Mouse (Mus musculus): Measurements from ENCODE around the gene Hist2h2aa2. TPM values are rescaled to one million over a fixed set of nuclear protein-coding genes. Genes with fewer than 3 reads are reported as not detected.
"Not testable (repeated sequence)": the region's sequence is repeated elsewhere in the genome, so short reads cannot be mapped to it uniquely, and the experiment has no call there.

Hist2h2aa2 gene
- polyA plus RNA-seq, 1 experiment from 2014 or later, result 57.1 TPM

- Histone ChIP-seq H3K4me3 (ENCODE audit: inconsistent target) (no peak overlapping the region), H3K79me2 (ENCODE audit: inconsistent target) (no peaks in the 10 kb centered on the region), H3K36me3 (ENCODE audit: inconsistent target) (no peaks in the 10 kb centered on the region), H3K27ac (no peak overlapping the region)
- WGBS (ENCODE audit: missing documents), result 56% methylated on average over 15 of the region's 15 CpGs
Observed at GRCm38 (mm10) chr3:96209242-96209641, 30.8 kb downstream of the Hist2h2aa2 start.

GRCm38 (mm10) chr3:96207819-96208218 lies 32.3 kb downstream of the Hist2h2aa2 start:
- H3K4me3 ChIP-seq (ENCODE audit: inconsistent target), result no peak overlapping the region
- H3K79me2 ChIP-seq (ENCODE audit: inconsistent target), result no peaks in the 10 kb centered on the region
- 76% methylated on average over 3 of the region's 3 CpGs for whole genome bisulfite sequencing (ENCODE audit: missing documents)
- H3K36me3 ChIP-seq (ENCODE audit: inconsistent target), result no peaks in the 10 kb centered on the region
- H3K27ac ChIP-seq, result no peak overlapping the region

- Histone ChIP-seq H3K36me3 (ENCODE audit: inconsistent target) (no peaks in the 10 kb centered on the region), H3K79me2 (ENCODE audit: inconsistent target) (no peaks in the 10 kb centered on the region), H3K27ac (no peak overlapping the region), H3K4me3 (ENCODE audit: inconsistent target) (no peak overlapping the region)
- WGBS (ENCODE audit: missing documents), result 64% methylated on average over 1 of the region's 2 CpGs
Observed at GRCm38 (mm10) chr3:96199731-96200130, 40.3 kb downstream of the Hist2h2aa2 start.

GRCm38 (mm10) chr3:96198601-96199251 lies 41.4 kb downstream of the Hist2h2aa2 start:
- WGBS (ENCODE audit: missing documents), result 74% methylated on average over 3 of the region's 8 CpGs
- not testable (repeated sequence) for H3K79me2 ChIP-seq (ENCODE audit: inconsistent target); H3K27ac ChIP-seq; H3K36me3 ChIP-seq (ENCODE audit: inconsistent target); H3K4me3 ChIP-seq (ENCODE audit: inconsistent target)

GRCm38 (mm10) chr3:96198181-96198580 lies 41.9 kb downstream of the Hist2h2aa2 start:
- 12% methylated on average over 3 of the region's 6 CpGs for WGBS (ENCODE audit: missing documents)
- no peaks in the 10 kb centered on the region for H3K36me3 ChIP-seq (ENCODE audit: inconsistent target)
- peak overlapping the region; percentile 74; the same call in 1 of the 2 replicates for H3K4me3 ChIP-seq (ENCODE audit: inconsistent target)
- H3K27ac ChIP-seq, result no peak overlapping the region
- H3K79me2 ChIP-seq (ENCODE audit: inconsistent target), result no peaks in the 10 kb centered on the region

GRCm38 (mm10) chr3:96197129-96197749 lies 42.8 kb downstream of the Hist2h2aa2 start:
- under 1% methylated on average over 50 of the region's 50 CpGs for WGBS (ENCODE audit: missing documents)
- H3K4me3 ChIP-seq (ENCODE audit: inconsistent target), result peak overlapping the region; percentile 74
- peak overlapping the region; percentile 77 for H3K27ac ChIP-seq
- no peaks in the 10 kb centered on the region for H3K36me3 ChIP-seq (ENCODE audit: inconsistent target)
- no peaks in the 10 kb centered on the region for H3K79me2 ChIP-seq (ENCODE audit: inconsistent target)

GRCm38 (mm10) chr3:96196437-96197128 lies 43.5 kb downstream of the Hist2h2aa2 start:
- Histone ChIP-seq H3K36me3 (ENCODE audit: inconsistent target) (no peaks in the 10 kb centered on the region), H3K79me2 (ENCODE audit: inconsistent target) (no peaks in the 10 kb centered on the region), H3K27ac (peak overlapping the region; percentile 77; the same call in 1 of the 2 replicates), H3K4me3 (ENCODE audit: inconsistent target) (peak overlapping the region; percentile 74)
- 19% methylated on average over 27 of the region's 27 CpGs for WGBS (ENCODE audit: missing documents)

- H3K36me3 ChIP-seq (ENCODE audit: inconsistent target), result no peaks in the 10 kb centered on the region
- no peaks in the 10 kb centered on the region for H3K79me2 ChIP-seq (ENCODE audit: inconsistent target)
- no peak overlapping the region for H3K27ac ChIP-seq
- WGBS (ENCODE audit: missing documents), result 92% methylated on average over 11 of the region's 11 CpGs
- H3K4me3 ChIP-seq (ENCODE audit: inconsistent target), result no peak overlapping the region
Observed at GRCm38 (mm10) chr3:96195616-96196313, 44.3 kb downstream of the Hist2h2aa2 start.

- Histone ChIP-seq H3K4me3 (ENCODE audit: inconsistent target) (no peak overlapping the region), H3K27ac (no peak overlapping the region), H3K36me3 (ENCODE audit: inconsistent target) (no peaks in the 10 kb centered on the region), H3K79me2 (ENCODE audit: inconsistent target) (no peaks in the 10 kb centered on the region)
- WGBS (ENCODE audit: missing documents), result 36% methylated on average over 10 of the region's 10 CpGs
Observed at GRCm38 (mm10) chr3:96194966-96195365, 45.1 kb downstream of the Hist2h2aa2 start.

- Histone ChIP-seq H3K79me2 (ENCODE audit: inconsistent target) (no peaks in the 10 kb centered on the region), H3K4me3 (ENCODE audit: inconsistent target) (no peak overlapping the region), H3K36me3 (ENCODE audit: inconsistent target) (no peaks in the 10 kb centered on the region), H3K27ac (no peak overlapping the region)
- WGBS (ENCODE audit: missing documents), result 96% methylated on average over 11 of the region's 12 CpGs
Observed at GRCm38 (mm10) chr3:96192977-96193376, 47.1 kb downstream of the Hist2h2aa2 start.

Other genes starting within 250 kb of the Hist2h2aa2 start
- 189 to 264 TPM (median 249 TPM) in 3 replicates for gene Plekho1, start 244.3 kb downstream of the Hist2h2aa2 start, polyA plus RNA-seq (2018)
- gene Vps45, start 181.8 kb downstream of the Hist2h2aa2 start, polyA plus RNA-seq (2018), result 18.6 to 31.7 TPM (median 25.9 TPM) in 3 replicates
- 9.7 to 10.5 TPM (median 10.4 TPM) in 3 replicates for gene Otud7b, start 135.7 kb downstream of the Hist2h2aa2 start, polyA plus RNA-seq (2018)
- 1.2 to 2.4 TPM (median 1.8 TPM) in 3 replicates for gene Mtmr11, start 78.3 kb downstream of the Hist2h2aa2 start, polyA plus RNA-seq (2018)
- 57.6 to 99.3 TPM (median 68.9 TPM) in 3 replicates for gene Sf3b4, start 67.9 kb downstream of the Hist2h2aa2 start, polyA plus RNA-seq (2018)
- 0.12 to 1.4 TPM (median 0.29 TPM) in 3 replicates for gene Sv2a, start 59.1 kb downstream of the Hist2h2aa2 start, polyA plus RNA-seq (2018)
- gene Bola1, start 20.6 kb downstream of the Hist2h2aa2 start, polyA plus RNA-seq (2018), result 5.3 to 18.4 TPM (median 17.6 TPM) in 3 replicates
- not detected in 3 replicates for gene Hist2h2ab, start 20.4 kb downstream of the Hist2h2aa2 start, polyA plus RNA-seq (2018)
- not detected in 3 replicates for gene Hist2h2ac, start 19.4 kb downstream of the Hist2h2aa2 start, polyA plus RNA-seq (2018)
- gene Hist2h2be, start 19.2 kb downstream of the Hist2h2aa2 start, polyA plus RNA-seq (2018), result 5.7 to 13.3 TPM (median 6.8 TPM) in 3 replicates
- gene Hist2h3c2, start 1.1 kb downstream of the Hist2h2aa2 start, polyA plus RNA-seq (2018), result 2.4 to 4.9 TPM (median 3.8 TPM) in 3 replicates
- gene Hist2h2aa1, start 5.2 kb upstream of the Hist2h2aa2 start, polyA plus RNA-seq (2018), result 24.8 to 42.2 TPM (median 31.8 TPM) in 3 replicates
- gene Hist2h3c1, start 6.4 kb upstream of the Hist2h2aa2 start, polyA plus RNA-seq (2018), result 1.7 to 8.5 TPM (median 4.8 TPM) in 3 replicates
- gene Hist2h4, start 23.0 kb upstream of the Hist2h2aa2 start, polyA plus RNA-seq (2018), result 0.30 to 0.62 TPM in 2 of 3 replicates, not detected in the other
- gene Hist2h3b, start 28.4 kb upstream of the Hist2h2aa2 start, polyA plus RNA-seq (2018), result not detected in 3 replicates
- gene Hist2h2bb, start 29.5 kb upstream of the Hist2h2aa2 start, polyA plus RNA-seq (2018), result not detected in 3 replicates
- gene Fcgr1, start 53.7 kb upstream of the Hist2h2aa2 start, polyA plus RNA-seq (2018), result 189 to 290 TPM (median 287 TPM) in 3 replicates
- gene BC107364, start 212.0 kb upstream of the Hist2h2aa2 start, polyA plus RNA-seq (2018), result not detected in 3 replicates

Data from macrophage (primary cell).